Mouse (Mus musculus) spleen, postnatal 4 days (tissue): Measurements from ENCODE around the gene Cdh13.

Source experiments
- DNase-seq, 2 experiments: peaks; one replicate each; pipeline ENCODE4 v3.0.0; 2022; ENCODE audit warnings: low spot score in 2 of 2

Gene Cdh13

DNA sequence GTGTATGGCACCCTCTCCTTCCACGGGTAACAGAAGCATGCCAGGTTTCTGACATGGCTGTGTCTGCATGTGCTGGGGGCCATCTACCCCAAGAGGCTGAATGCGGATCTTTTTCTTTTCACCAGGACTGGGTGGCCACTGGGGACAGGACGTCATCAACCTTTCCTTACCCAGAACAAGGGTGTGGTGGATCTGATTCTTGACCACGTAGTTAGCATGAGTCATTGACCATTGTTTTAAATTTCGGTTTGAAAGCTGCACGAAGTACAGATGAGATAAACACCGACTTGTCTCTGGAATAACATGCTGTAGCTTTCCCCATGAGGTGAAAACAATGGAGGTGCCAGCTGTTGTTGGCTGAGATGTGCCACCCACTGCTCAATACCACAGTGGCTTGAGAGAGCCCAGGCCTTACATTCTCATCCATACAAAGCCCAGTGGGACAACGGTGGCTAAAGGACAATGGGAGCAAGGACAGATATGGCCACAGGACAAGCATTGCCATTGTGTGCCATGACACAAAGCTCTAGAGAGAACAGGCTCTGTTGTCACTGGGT lies 161.2 kb downstream of the Cdh13 start:
- DNase-seq = no peak

- DNase-seq = no peak
Measured at GRCm38 (mm10) chr8:118446516-118446915, 163.0 kb downstream of the Cdh13 start.

DNA sequence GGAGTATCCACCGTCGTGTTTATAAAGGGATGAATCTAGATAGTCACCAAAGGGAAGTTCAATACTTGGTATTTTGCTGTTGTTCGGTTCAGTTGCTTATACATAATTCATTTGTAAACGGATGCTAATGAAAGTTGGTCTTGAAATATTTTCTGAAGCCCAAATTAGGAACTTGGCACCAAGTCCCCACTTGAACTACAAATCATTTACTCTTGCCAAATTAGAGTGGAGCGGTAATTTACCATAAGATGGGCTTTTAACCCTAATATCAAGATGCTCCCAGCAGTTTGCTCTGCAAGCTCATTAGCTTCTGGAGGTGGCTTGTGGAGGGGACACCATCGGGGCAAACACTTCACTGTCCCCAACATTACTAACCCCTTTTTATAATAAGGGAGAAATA lies 164.5 kb downstream of the Cdh13 start:
- no peak for DNase-seq

DNA sequence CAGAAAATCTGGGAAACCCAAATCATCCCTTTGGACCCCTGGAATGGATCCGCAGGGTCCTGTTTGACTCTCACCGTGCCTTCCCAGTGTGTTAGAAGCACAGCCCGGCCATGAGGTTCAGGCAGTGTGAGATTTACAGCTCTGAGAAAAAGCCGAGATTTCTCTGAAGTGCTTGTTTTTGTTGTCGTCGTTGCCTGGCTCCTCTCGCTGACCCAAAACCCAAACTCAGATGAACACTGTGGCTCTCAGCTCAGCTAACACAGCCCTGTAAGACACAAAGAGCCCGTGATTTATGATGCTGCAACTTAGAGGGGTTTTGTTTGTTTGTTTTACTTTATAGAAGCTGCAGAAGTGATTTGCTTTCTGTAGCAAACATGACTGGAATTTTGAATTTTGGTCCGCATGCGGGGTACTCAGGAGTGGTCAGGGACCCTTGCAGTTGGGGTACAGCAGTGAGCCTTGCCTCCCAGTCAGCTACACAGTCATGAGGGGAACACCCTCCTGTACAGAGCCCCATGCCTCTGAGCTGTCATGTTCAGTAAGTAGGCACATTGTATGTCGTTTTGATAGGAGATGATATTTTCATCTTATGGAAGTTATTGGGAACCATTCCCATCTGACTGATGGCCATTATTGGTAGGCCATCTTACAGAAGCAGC lies 169.0 kb downstream of the Cdh13 start:
- DNase-seq = no peak

DNA sequence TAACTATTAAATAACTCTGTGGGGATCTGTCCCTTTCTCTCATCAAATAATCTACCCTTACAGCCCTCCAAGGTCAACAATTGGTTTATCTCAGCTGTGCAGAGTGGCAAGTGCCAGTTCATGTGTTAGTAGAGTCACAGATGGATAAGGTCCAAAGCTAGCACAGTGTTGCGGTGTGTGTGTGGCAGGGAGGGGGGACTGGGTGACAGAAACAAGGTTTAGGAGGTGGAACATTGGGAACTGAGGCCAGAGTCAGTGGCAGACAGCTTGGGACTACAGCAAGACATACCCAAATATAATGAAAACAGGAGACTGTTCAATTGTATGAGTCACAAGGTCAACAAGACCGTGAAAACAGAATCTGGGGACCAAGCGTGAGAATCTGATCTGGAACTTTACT lies 171.7 kb downstream of the Cdh13 start:
- DNase-seq = no peak

DNA sequence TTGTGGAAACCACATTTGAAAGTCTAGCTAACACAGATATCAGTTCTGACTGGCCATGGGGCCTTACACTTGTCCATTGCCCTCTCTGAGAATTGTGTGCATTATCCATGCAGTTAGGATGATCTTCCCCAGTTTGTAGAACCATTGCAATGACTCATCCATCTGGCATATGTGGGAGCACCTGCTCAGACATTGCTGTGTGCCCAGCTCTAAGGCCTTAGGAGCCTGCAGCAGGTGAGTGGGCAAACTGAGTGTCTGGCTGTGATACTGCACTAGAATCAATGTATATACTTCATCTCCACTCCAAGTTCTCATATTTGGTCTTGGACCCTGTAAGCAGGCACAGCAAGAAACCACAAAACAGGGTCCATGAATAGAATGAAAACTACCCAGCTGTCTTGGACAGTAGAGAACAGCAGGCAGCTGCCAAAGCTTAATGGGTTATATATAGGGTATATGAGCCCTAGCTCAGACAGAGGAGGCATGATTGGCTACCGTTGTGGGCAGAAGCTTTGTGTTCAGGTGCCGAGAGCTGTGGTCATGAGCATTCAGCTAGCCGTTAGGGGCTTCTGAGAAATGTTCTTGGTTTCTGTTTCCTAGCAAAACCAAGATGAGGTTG lies 181.9 kb downstream of the Cdh13 start:
- DNase-seq = no peak

GRCm38 (mm10) chr8:118477587-118477986 lies 194.1 kb downstream of the Cdh13 start:
- no peak for DNase-seq

- DNase-seq = no peak
Measured at GRCm38 (mm10) chr8:118488735-118489134, 205.2 kb downstream of the Cdh13 start.

GRCm38 (mm10) chr8:118502509-118502908 lies 219.0 kb downstream of the Cdh13 start:
- DNase-seq = no peak

- DNase-seq = no peak
Measured at GRCm38 (mm10) chr8:118509426-118509825, 225.9 kb downstream of the Cdh13 start.

DNA sequence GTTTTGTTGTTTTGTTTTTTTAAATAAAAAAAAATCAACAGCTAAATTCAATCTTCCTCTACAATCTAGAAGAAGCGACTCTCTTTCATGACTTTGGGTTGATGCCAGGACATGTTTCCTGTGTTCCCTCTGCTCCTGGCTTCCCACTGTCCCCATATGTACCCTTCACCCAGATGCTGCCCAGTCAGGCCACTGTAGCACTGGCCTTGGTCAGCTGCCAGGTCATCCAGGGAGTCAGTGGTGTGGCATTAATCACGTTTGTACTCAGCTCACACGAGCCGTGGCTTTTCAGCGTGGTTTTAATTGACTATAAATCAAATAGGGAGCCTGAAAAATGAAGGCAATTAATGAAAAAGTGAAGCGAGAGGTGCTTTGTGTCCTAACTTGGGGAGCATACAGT lies 229.7 kb downstream of the Cdh13 start:
- DNase-seq = no peak

GRCm38 (mm10) chr8:118515616-118516015 lies 232.1 kb downstream of the Cdh13 start:
- no peak for DNase-seq

GRCm38 (mm10) chr8:118517071-118517470 lies 233.5 kb downstream of the Cdh13 start:
- no peak for DNase-seq

- DNase-seq = no peak
Measured at GRCm38 (mm10) chr8:118518030-118518741, 234.7 kb downstream of the Cdh13 start.

DNA sequence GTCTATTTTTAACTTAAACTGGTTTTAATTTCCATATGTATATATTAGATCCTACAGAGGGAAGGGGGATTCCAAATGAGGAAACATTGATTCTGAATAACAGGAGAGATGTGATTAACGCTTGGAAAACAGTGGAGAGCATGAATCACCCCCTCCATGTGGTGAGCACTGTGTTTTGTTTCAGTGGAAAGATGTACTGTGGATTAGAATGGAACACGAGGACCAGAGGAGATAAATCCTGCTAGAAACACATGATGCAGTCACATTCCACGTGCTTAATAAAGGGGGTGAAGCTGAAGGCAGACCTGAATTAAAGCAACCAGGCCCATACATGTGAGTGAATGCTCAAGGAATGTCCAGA lies 235.2 kb downstream of the Cdh13 start:
- DNase-seq = no peak

DNA sequence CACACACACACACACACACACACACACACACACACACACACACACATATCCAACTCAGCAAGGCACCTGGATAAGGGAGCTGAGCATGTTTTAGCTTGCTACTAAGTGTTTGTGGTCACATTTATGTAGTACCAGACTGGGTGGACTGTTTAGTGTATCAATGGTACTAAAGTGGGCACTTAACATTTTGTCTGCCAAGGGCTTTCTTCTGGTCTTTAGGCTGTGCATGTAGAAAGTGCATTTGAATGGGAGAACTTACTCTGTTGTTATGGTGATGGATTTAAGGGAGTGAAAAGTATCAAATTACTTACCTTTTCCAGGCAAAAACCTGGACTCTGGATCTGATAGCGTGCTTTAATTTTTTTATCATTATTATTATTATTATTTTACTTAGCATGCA lies 240.4 kb downstream of the Cdh13 start:
- no peak for DNase-seq

DNA sequence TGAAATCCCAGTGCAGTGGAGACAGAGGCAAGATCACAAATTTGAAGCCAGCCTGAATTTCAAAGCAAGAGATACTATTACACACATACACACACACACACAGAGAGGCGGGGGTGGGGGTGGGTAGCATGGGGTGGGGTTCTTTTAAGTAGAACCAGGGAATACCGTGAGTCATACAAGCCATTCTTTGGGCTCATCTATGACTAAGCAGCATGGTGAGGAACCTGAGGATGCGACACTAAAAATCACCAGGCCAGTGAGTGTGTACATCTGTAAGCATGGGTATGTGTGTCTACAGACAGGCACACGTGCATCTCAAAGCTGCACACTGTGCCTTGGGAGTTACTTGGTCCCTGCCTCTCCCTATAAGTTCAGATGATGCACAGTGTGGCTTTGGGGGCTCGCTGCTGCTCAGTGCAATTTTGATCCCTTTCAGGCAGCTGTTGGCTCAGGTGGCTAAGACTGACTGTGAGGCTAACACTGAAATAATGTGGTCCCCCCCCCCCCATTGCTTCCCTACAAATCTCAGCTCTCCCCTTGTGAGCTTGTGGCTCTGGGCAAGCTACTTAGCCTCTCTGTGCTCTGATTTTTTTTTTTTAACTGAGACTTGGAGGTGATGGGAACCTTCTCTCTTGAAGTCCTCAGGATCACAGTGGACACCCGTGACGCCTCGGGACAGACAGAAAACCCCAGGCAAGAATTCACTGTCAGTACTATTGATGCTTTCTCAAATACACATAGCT lies 255.5 kb downstream of the Cdh13 start:
- no peak for DNase-seq

GRCm38 (mm10) chr8:118539559-118539819 lies 256.0 kb downstream of the Cdh13 start:
- DNase-seq = no peak

GRCm38 (mm10) chr8:118539941-118540340 lies 256.4 kb downstream of the Cdh13 start:
- DNase-seq = no peak

DNA sequence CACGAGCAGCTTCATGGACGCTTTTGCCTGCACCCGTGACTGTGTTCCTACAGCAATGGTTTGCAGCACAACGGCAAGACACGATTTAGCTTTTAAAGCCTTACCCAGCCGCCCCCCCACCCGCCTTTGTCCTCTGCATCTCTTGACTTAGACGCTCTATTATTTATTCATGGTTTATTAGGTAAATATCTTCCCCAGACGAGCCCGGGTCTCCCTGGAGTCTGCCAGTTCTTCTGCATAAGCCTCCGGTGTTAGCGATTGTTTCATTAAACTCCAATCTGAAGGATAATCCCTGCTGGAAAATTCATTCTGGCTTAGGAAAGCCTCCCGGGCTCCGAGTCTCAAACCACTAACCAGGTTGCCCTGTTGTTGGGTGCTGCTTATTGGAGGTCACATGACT lies 268.9 kb downstream of the Cdh13 start:
- no peak for DNase-seq

GRCm38 (mm10) chr8:118552842-118553241 lies 269.3 kb downstream of the Cdh13 start:
- DNase-seq = no peak

DNA sequence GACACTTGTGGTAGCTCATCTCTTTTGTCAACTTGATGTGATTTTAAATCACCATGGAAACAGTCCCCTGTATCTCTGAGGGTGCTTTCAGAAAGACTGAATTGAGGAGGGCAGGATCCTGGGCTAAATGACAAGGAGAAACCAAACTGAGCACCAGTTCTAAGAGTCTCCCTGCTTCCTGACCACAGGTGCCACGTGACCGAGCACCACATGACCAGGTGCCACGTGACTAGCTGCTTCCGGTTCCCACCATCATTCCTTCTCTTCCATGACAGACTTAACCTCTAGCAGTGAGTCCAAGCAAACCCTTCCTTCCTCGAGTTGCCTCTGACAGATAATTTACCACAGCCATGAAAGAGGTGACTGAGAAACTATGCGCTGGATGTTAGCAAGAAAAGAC lies 280.5 kb downstream of the Cdh13 start:
- DNase-seq = no peak

GRCm38 (mm10) chr8:118565186-118565585 lies 281.7 kb downstream of the Cdh13 start:
- no peak for DNase-seq
